Mouse (Mus musculus) kidney, adult 2 months (tissue): Measurements from ENCODE around the gene Usp46.

Experiments
- CTCF ChIP-seq: fragments of 200-500 bp; conservative IDR thresholded peaks from 2 replicates; pipeline ENCODE4 v1.5.1; 2011; ENCODE audit warnings: low read depth, mild to moderate bottlenecking, control low read depth, low read length, moderate library complexity, mixed read lengths; ENCODE audit not compliant: insufficient read depth, insufficient read length
- POLR2A ChIP-seq: fragments of 200-500 bp; IDR thresholded peaks from one replicate; pipeline ENCODE4 v1.6.1; 2011; ENCODE audit warnings: low read depth, low read length, control low read depth

DNA sequence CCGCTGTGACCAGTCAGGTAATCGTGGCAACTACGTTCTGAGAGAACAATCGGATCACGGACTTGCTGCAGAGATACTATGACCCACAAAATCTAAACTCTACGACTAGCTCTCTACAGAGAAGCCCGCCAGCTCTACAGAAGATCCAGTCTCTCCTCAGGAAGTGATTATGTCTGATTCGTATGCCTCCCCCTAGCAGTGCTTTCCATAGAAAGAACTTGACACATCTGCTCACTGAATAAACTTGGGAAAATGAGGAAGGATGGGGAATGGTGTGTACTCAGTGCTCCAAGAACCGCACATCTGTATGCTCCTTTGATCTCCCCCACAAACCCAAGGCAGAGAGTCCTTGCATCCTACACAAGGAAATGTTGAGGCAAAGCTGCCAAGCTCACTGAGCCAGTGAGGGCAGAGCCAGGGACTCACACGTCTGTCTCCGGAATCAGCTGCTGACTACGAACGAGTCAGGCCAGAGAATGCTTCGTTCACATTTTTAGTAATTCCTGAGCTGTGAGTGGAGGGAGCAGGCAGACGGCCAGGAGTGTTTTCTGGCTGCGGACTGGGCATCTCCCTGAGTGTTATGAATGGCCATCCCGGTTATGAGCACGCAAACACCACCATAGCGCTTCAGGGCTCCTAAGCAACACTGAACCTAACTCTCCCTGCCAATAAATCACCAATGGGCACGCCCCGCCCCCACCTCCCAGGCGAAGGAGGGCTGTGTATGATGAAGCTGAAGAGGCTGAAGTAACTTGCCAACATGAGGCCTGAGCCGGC lies 16.6 kb downstream of the Usp46 start:
- TF ChIP-seq CTCF (no peak), POLR2A (no peak)
